Mouse (Mus musculus) testis, postnatal 10 days (tissue): ENCODE results near the gene Cops7a.

ENCODE experiments used
- DNase-seq: peaks from one replicate; pipeline ENCODE4 v3.0.0; 2021; ENCODE audit warnings: low spot score

Cops7a gene

DNA sequence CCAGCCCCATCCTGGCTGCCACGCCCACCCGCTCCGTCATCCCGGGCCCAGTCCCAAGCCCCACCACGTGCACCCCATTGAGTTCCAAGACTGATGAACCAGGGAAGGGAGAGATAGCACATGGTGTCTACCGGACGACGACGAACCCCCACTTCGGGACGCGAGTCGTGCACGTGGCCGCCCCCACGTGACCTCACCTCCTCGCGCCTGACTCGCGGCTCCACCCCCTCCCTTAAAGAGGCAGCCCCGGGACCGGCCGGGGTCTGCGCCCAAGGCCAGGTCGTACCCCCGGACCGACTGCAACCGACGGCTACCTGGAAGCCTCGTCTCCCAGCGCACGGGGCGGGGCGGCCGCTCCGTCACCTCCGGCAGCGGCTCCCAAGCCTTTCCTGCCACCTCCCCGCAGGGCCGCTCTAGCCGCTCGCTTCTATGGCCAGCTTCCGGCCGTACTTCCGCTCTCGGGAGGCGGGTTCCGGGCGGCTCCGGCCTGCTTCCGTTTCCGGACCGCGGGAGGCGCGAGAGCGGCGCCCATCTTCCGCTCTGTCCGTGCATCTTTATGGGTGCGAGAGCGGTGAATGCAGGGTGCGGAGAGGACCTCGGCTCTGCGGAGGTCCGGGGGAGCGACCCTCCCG is at the start of gene Cops7a:
TSS of gene Cops7a (minus strand) at position 451 of the 632 bp plus-strand sequence.
- peak; percentile 96 for DNase-seq

DNA sequence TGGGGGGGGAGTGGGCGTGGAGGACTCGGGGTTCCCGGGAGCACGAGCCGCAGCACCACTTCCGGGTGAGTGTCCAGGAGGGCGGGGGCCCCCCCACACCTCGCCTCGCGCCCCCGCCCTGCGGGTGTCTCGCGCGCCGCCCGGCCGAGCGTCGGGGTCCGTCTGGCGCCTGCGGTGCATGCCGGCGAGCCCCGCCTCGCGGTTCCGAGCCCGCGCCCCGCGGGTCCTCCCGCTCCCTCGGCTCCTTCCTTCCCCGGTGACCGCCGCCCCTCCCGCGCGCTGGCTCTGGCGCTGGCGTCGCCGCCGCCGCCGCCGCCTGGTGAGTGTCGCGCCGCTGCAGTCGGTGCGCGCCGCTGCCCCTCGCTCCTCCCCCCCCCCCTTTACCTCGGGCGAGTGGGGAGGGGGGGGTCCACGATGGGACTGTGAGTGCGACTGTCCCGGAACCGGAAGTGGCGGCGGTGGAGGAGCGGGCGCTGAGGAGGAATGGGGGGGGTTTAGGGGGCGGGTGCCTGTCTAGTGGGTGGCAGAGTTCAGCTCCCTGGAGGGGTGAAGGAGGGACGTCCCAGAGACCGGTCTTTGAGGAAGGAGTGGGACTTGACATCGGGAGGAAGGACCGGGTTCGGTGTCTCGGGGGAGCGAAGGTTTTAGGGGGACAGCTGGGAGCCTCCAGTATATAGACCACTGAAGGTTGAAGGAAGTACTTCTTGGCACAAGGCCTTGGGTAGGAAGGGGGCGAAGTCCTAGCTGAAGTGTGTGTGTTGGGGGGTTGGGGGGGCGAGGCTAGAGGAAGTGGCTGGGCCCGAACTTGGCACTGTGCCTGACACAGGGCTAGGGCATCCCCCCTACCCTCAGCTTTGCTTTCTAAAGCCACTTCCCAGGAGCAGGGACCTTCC is 44.1 kb upstream of the Cops7a start:
- peak; percentile 85 for DNase-seq

DNA sequence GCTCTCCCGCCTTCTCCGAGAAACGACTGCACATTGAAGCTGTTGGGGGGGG is 43.6 kb upstream of the Cops7a start, which contains the start of gene Zfp384:
TSS of gene Zfp384 (plus strand) at position 17 of the 52 bp plus-strand sequence.
- no peak for DNase-seq

DNA sequence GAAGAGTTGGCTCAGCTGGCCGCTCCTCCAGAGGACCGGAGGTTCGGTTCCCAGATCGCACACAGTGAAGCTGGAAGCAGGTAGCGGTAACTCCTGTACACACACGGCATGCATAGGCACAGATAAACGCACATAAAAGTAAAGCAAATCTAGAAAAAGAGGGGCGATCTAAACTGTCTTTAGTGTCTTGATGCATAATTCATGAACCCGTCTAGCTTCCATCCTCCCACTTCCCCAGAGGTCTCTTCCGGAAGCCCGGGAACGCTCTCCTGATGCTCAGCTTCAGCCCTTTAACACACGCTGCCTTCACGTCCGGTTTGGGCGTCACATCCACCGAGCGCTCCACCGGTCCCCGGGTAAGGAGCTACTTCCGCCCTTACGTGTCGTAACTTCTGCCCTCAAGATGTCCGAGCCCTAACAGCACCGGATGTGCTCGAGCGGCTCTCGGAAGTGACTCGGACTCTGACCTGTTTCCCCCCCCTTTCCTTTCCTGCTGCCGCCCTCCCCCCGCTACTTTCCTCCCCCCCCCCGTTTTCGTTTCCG is 43.3 kb upstream of the Cops7a start:
- DNase-seq: peak; percentile 92

DNA sequence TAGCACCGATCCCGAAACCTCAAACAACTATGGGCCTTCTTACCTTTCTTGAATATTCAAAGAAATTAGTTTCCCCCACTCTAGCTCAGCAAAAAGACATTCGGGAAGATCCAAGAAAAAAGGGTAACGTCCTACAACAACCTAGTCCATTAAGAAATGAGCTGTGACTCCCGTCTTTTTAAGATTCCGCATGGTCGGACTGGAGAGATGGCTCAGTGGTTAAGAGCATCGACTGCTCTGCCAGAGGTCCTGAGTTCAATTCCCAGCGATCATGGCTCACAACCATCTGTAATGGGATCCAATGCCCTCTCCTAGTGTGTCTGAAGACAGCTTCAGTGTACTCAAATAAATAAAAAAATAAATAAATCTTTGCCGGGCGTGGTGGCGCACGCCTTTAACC is 42.7 kb upstream of the Cops7a start:
- no peak for DNase-seq

GRCm38 (mm10) chr6:125005086-125005485 is 39.7 kb upstream of the Cops7a start:
- no peak for DNase-seq

DNA sequence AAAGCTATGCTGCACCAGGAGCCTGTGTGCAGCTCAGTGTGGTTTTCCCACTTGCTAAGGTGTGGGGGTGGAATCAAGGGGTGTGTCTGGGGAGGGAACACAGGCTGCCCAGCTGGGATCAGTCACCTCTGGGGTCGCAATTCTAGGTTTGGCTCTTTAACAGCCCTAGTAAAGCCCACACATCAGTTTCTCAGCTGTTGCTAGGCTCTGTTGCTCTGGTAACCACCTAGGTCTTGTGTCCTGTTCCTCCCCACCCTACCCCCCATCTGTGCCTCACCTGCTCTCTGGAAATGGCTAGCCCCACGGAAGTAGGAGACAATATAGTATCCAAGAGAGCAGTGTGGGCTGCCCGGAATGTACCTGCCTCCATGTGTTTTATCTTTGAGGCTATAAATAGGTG is 38.4 kb upstream of the Cops7a start:
- no peak for DNase-seq

GRCm38 (mm10) chr6:124999546-124999945 is 34.2 kb upstream of the Cops7a start:
- no peak for DNase-seq

DNA sequence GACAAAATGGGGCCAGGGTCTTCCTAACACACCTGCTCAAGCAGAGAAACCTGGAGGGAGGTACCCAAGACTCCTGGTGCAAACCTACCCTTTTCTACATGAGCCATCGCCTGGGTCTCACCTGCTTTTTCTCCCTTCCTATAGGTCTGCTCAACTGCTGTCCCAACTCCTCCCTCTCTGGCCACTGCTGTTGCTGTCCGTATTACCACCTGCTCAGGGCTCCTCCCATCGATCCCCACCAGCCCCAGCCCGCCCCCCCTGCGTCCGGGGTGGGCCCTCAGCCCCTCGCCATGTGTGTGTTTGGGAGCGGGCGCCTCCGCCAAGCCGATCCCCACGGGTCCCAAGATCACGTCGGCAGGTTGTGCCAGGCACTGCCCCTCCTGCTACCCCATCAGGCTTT is 33.8 kb upstream of the Cops7a start:
- no peak for DNase-seq

DNA sequence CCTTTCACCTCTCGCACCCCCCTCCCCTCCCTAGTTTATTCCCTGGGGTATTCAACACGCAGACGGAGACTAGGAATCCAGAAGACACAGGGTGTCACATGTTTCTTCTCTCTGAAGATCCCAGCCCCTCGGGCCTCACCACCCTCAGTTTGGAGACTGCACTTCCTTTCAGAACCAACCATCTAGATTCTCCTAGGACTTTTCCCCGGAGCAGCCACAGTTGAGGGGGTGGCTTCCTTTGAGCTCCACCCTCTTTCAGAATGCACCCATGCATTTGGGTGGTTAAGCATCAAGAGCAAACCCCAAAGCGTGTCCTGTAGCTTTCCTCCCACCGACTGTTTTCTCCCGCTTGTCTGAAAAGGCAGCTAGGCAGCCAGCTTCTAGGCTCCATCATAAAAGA is 32.7 kb upstream of the Cops7a start:
- DNase-seq: no peak

DNA sequence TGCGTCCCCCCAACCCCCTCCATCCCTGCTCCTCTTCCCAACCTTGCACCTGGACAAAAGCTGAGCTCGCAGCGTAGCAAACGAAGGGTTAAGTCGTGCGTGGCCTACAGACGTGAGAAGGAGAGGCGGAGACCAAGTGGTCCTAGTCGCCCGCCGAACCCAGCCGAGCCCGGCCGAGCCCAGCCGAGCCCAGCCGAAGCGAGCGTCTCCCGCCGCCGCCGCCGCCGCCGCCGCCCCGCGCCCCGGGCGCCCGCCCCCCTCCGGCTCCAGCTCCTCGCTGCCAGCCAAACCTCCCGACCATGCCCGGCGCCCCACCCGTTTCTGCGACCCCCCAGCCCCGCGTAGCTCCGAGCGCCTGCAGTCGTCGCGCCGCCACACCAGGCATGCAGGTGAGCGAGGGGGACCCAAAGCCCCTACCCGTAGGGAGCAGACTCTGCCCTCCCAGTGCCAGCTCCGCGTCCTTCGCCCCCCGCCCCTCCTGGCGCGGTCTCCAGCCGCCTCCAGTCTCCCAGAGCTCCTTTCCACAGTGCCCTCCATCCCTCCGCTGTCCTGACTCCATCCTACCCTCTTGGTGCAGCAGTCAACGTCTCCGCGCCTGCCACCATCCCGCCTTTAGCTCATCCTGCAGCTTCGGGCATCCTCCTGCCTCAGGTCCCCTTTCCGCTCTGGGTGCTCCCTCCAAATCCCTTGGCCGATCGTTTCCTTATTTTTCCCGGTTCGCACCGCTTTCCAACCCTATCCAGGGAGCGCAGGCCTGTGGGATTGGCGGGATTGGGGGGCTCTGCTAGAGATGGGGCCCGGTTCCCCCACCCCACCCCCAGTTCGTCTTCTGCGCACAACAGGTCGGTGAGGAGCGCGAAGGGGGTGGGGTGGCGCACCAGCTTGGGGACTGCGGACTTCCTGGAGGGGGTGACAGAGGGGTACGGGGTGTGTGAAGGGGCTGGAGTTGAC is 31.5 kb upstream of the Cops7a start, which contains the start of gene Pianp:
TSS of gene Pianp (plus strand) at position 144 of the 951 bp plus-strand sequence.
- DNase-seq: peak; percentile 92

- DNase-seq: no peak
These were observed 30.6 kb upstream of the Cops7a start for GRCm38 (mm10) chr6:124995831-124996403.

DNA sequence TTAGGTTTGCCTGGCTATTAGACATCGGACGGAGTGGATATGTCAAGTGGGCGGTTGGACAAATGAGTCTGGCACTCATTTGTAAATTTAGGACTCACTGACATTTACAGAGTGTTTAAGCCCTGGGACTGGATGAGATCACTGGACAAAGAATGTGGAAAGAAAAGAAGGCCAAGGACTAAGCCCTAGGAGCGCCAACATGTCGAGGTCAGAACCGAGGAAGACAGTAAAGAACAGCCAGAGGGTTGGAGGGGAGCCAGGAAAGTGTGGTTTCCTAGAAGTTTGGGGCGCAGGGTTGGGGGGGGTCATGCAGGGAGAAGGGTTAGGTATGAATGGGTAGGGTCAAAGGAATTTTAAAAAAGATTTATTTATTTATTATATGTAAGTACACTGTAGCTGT is 29.9 kb upstream of the Cops7a start:
- no peak for DNase-seq

DNA sequence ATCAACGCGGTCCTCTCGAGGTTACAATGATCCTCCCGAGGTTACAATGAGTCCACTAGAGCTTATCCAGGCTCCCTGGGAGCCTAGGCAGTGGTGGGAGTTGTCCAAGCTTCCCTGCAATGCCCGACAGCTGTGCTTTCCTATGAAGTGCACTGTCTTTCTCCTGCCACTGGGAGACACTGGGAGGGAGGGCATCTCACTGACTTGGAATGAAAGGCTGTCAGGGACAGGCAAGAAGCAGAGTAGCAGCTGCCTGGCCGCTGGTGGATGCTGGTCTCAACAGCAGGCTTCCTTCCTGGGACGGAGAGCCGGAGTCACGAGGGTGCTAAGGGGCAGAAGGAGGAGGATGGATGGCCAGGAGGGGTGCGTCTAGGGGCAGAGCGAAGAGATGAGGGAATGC is 28.5 kb upstream of the Cops7a start:
- no peak for DNase-seq

DNA sequence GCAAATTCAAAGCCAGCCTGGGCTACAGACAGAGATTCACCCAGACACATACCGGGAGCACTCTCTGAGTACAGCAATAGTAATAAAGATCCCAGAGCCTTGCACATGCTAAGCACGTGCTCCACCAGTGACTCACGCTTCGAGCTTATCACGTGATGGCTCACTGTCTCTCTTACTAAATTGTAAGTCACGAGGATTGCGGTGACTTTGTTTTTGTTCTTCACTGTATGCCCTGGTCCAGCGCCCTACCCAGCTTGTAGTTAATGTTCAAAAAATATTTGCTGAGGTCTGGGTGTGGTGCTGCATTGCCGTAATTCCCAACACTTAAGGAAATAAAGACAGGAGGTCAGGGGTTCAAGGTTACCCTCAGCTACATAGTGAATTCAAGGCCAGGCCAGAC is 28.0 kb upstream of the Cops7a start:
- no peak for DNase-seq

DNA sequence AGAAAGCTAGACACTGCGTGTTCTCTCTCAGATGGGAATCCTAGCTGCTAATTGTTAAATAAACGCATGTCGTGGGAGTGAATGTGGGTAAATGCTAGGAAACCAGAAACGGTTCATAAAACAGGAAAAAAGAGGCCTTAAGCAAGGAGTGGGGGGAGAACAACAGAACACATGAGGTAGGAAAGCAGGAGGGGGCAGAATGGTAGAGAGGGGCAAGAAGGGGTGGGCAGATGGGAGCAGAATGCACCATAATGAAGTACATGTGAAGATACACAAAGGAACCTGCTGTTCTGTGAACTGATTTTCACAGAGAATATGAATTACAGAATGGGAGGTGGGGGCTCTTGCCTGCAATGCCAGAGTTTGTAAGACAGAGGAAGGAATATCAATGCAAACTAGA is 26.9 kb upstream of the Cops7a start:
- DNase-seq: no peak

DNA sequence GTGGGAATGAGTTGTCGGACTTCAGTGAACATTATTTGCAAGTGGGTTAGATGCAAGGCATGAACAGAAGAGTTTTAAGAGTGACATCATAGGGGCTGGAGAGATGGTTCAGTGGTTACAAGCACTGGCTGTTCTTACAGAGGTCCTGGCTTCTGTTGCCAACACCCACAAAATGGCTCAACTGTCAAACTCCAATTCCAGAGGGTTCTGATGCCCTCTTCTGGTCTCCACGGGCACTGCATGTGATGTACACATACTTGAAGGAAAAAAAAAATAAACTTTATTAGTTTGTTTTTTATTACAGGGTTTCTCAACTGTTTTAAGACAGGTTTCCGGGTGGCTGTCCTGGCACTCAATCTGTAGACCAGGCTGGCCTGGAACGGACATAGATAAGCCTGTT is 2.4 kb upstream of the Cops7a start:
- peak; percentile 74 for DNase-seq

DNA sequence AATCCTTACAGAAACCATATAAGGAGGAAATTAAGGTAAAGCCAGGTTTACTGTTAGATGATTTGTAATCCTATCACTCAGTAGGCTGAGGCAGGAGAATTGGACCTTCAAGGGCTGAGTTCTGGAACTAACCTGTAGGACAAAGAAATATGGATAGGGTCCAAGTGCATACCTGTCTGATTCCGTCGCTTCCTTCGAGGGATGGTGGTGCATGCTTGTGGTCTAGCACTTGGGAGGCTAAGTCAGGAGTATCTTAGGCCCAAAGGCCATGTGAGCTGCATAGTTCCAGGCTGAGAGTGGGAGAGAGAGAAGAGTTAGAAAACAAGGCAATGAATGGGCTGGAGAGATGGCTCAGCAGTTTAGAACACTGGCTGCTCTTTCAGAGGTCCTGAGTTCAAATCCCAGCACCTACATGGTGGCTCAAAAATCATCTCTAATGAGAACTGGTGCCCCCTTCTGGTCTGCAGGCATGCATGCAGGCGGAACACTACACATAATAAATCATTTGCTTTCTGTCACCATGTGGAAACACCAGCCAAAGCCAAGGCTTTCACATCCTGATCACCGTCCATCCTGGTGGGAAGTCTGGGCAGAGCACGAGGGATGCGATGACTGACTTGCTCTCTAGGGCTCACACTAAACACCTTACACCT is 1.3 kb upstream of the Cops7a start:
- DNase-seq: peak; percentile 48

- DNase-seq: no peak
These were observed 409 bp upstream of the Cops7a start for GRCm38 (mm10) chr6:124965747-124966146.

GRCm38 (mm10) chr6:124964638-124965037 is 700 bp downstream of the Cops7a start:
- DNase-seq: no peak

DNA sequence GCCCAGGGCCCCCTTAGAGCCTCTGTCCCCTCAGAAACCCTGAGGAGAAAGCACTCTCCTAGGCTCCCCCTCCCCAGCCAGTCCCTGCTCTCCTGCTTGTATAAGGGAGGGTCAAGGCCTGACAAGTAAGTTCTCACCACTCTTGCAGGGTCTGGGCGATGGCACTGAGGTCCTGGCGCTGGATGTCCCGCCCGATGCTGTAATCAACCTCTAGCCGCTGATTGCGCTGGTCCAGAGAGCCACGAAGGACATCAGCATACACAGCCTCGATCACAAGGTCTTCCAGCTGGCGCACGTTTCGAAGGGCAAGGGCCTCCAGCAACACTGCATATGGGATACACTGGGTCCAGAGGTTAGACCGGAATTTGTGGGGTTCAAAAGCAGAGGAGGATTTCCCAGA is 4.3 kb downstream of the Cops7a start:
- DNase-seq: no peak

- DNase-seq: no peak
These were observed 5.4 kb downstream of the Cops7a start for GRCm38 (mm10) chr6:124959960-124960359.
